Mouse (Mus musculus) gastrocnemius, postnatal 14 days (tissue): ENCODE data around the gene Tacc2. TPM values are rescaled to one million over a fixed set of nuclear protein-coding genes. Genes with fewer than 3 reads are reported as not detected.

Experiments used
- DNase-seq: peaks from one replicate; pipeline ENCODE4 v3.0.0; 2021; ENCODE audit warnings: mixed read lengths
- intact Hi-C: fragments of 180-260 bp; cut with DNase I; formaldehyde crosslinking; loops from one replicate; pipeline ENCODE4 v1.15.1; 2025; ENCODE audit warnings: low total_unique reads
- total RNA-seq, 2 experiments: library from RNA; stranded (reverse); gene quantifications; 2 replicates each; pipeline ENCODE4 v1.2.3; 2021

Tacc2 gene
- total RNA-seq, 2 experiments from 2014 or later: 227 to 381 TPM

- intact Hi-C loops: no loop called here
- no peak for DNase-seq
Observed at GRCm38 (mm10) chr7:130603556-130603955, 26.3 kb downstream of the Tacc2 start.

- intact Hi-C loops: no loop called here
Observed at GRCm38 (mm10) chr7:130604390-130604789, 27.2 kb downstream of the Tacc2 start.

GRCm38 (mm10) chr7:130605111-130605510 lies 27.9 kb downstream of the Tacc2 start:
- no peak for DNase-seq
- intact Hi-C loops: no loop called here

More at GRCm38 (mm10) chr7:130604390-130604789, 27.2 kb downstream of the Tacc2 start:
- no peak for DNase-seq

GRCm38 (mm10) chr7:130606958-130607357 lies 29.7 kb downstream of the Tacc2 start:
- no peak for DNase-seq
- intact Hi-C loops: no loop called here

- intact Hi-C loops: no loop called here
- DNase-seq: no peak
Observed at GRCm38 (mm10) chr7:130613973-130614372, 36.7 kb downstream of the Tacc2 start.

- DNase-seq: no peak
- intact Hi-C loops: no loop called here
Observed at GRCm38 (mm10) chr7:130617591-130617990, 40.4 kb downstream of the Tacc2 start.

GRCm38 (mm10) chr7:130621068-130621467 lies 43.8 kb downstream of the Tacc2 start:
- DNase-seq: no peak
- intact Hi-C loops: no loop called here

- intact Hi-C loops: no loop called here
- peak; percentile 40 for DNase-seq
Observed at GRCm38 (mm10) chr7:130621953-130622352, 44.7 kb downstream of the Tacc2 start.

- peak; percentile 35 for DNase-seq
- intact Hi-C loops: no loop called here
Observed at GRCm38 (mm10) chr7:130622359-130622758, 45.1 kb downstream of the Tacc2 start.

GRCm38 (mm10) chr7:130624299-130624698 lies 47.1 kb downstream of the Tacc2 start:
- no peak for DNase-seq
- intact Hi-C loops: no loop called here

- DNase-seq: no peak
- intact Hi-C loops: no loop called here
Observed at GRCm38 (mm10) chr7:130625361-130625760, 48.1 kb downstream of the Tacc2 start.

- no peak for DNase-seq
- intact Hi-C loops: no loop called here
Observed at GRCm38 (mm10) chr7:130628601-130629000, 51.4 kb downstream of the Tacc2 start.

- no peak for DNase-seq
- intact Hi-C loops: no loop called here
Observed at GRCm38 (mm10) chr7:130629999-130630398, 52.8 kb downstream of the Tacc2 start.

- no peak for DNase-seq
- intact Hi-C loops: no loop called here
Observed at GRCm38 (mm10) chr7:130630956-130631355, 53.7 kb downstream of the Tacc2 start.

GRCm38 (mm10) chr7:130631553-130632378 lies 54.5 kb downstream of the Tacc2 start:
- peak; percentile 44 for DNase-seq
- intact Hi-C loops: no loop called here

GRCm38 (mm10) chr7:130632379-130632732 lies 55.1 kb downstream of the Tacc2 start:
- no peak for DNase-seq
- intact Hi-C loops: no loop called here

- intact Hi-C loops: no loop called here
- no peak for DNase-seq
Observed at GRCm38 (mm10) chr7:130634259-130634871, 57.1 kb downstream of the Tacc2 start.

- no peak for DNase-seq
- intact Hi-C loops: no loop called here
Observed at GRCm38 (mm10) chr7:130635212-130635611, 58.0 kb downstream of the Tacc2 start.

GRCm38 (mm10) chr7:130636274-130636673 lies 59.0 kb downstream of the Tacc2 start:
- intact Hi-C loops: no loop called here

GRCm38 (mm10) chr7:130636902-130637301 lies 59.7 kb downstream of the Tacc2 start:
- intact Hi-C loops: no loop called here
- no peak for DNase-seq

More at GRCm38 (mm10) chr7:130636274-130636673, 59.0 kb downstream of the Tacc2 start:
- DNase-seq: no peak

- intact Hi-C loops: no loop called here
- DNase-seq: no peak
Observed at GRCm38 (mm10) chr7:130637811-130638210, 60.6 kb downstream of the Tacc2 start.
